Mouse (Mus musculus) liver, adult 2 months (tissue): ENCODE measurements around the gene Nsd2. TPM values are rescaled to one million over a fixed set of nuclear protein-coding genes. Genes with fewer than 3 reads are reported as not detected.

ENCODE experiments used
- DNase-seq: peaks from one replicate; pipeline ENCODE4 v3.0.0-alpha.2; 2011; ENCODE audit warnings: low read depth, low spot score; ENCODE audit errors: extremely low read depth
- H3K27ac ChIP-seq: fragments of 200-500 bp; replicated peaks from 2 replicates; pipeline ENCODE4 v1.5.1; 2012; ENCODE audit warnings: low read depth, mild to moderate bottlenecking, control low read depth, inconsistent platforms, low read length; ENCODE audit not compliant: insufficient read depth
- H3K27me3 ChIP-seq: fragments of 200-500 bp; 2 replicates; pipeline ENCODE4 v1.6.1; 2012; ENCODE audit warnings: mild to moderate bottlenecking, moderate library complexity, low read length, inconsistent platforms; ENCODE audit not compliant: control insufficient read depth, insufficient read depth
- H3K36me3 ChIP-seq: fragments of 200-500 bp; 2 replicates; pipeline ENCODE4 v1.6.1; 2012; ENCODE audit warnings: low read length, inconsistent platforms; ENCODE audit not compliant: control insufficient read depth, insufficient read depth
- H3K4me1 ChIP-seq: fragments of 200-500 bp; 2 replicates; pipeline ENCODE4 v1.6.1; 2011; ENCODE audit warnings: low read length; ENCODE audit not compliant: control insufficient read depth, insufficient read depth
- H3K4me3 ChIP-seq: fragments of 200-500 bp; 2 replicates; pipeline ENCODE4 v1.5.1; 2011; ENCODE audit warnings: low read depth, mild to moderate bottlenecking, control low read depth, low read length, moderate library complexity; ENCODE audit not compliant: insufficient read depth
- H3K79me2 ChIP-seq: fragments of 200-500 bp; 2 replicates; pipeline ENCODE4 v1.6.1; 2012; ENCODE audit warnings: inconsistent platforms, mild to moderate bottlenecking, low read length, moderate library complexity; ENCODE audit not compliant: control insufficient read depth, insufficient read depth
- H3K9ac ChIP-seq: fragments of 200-500 bp; 2 replicates; pipeline ENCODE4 v1.6.1; 2012; ENCODE audit warnings: low read depth, mild to moderate bottlenecking, control low read depth, inconsistent platforms, low read length
- CTCF ChIP-seq: fragments of 200-500 bp; IDR thresholded peaks from 2 replicates; pipeline ENCODE4 v1.5.1; 2011; ENCODE audit warnings: low read depth, low read length, control low read depth
- POLR2A ChIP-seq: fragments of 200-500 bp; IDR thresholded peaks from 2 replicates; pipeline ENCODE4 v1.6.1; 2011; ENCODE audit warnings: low read length, control low read depth; ENCODE audit not compliant: insufficient read depth; ENCODE audit errors: extremely low read depth
- WGBS: fragments of 180-500 bp; shearing (Covaris S2); methylation state at CpG from one replicate; pipeline ENCODE4 v1.1.7; 2018; 5-methylcytosine and 5-hydroxymethylcytosine counted together
- polyA plus RNA-seq: library from polyadenylated mRNA; depleted of rRNA; stranded (reverse); fragments of >200 nt; gene quantifications from 2 replicates; pipeline ENCODE4 v1.2.3, GENCODE M21; 2012
- total RNA-seq: library from RNA; depleted of rRNA; stranded (reverse); fragments of >200 nt; gene quantifications from 2 replicates; pipeline ENCODE4 v1.2.3, GENCODE M21; 2014

Gene Nsd2
- total and polyA plus RNA-seq, 2 experiments, result 2.6 to 9.3 TPM

DNA sequence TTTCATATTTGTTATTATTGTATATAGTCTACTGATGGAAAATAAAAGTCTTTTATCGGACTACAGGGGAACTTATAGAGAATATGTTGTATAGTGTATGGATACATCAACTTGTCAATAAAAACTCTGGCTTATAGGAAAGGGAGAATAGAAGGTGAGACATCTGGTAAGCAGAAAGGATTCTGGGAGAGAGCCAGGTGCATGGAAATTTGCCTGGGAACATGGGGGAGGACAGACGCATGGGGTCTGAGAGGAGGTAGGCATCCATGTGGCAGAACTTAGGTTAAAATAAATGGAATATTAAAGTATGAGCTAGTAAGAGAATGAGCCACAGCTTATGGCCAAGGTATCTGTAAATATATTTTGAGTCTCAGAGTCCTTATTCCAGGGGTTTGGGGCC, 99.5 kb downstream of the Nsd2 start:
- H3K27me3 ChIP-seq, result no peaks in the 10 kb centered on the region
- WGBS, result 97% methylated on average over 2 of the region's 2 CpGs
- no peak overlapping the region for H3K9ac ChIP-seq
- peaks cover 40% of the 10 kb centered on the region for H3K36me3 ChIP-seq
- H3K4me1 ChIP-seq, result peaks cover 3% of the 10 kb centered on the region
- H3K4me3 ChIP-seq, result no peak overlapping the region
- TF ChIP-seq POLR2A (no peak), CTCF (no peak)
- no peak for DNase-seq
- H3K27ac ChIP-seq, result no peak overlapping the region
- peaks cover 14% of the 10 kb centered on the region; the same call in 1 of the 2 replicates for H3K79me2 ChIP-seq

DNA sequence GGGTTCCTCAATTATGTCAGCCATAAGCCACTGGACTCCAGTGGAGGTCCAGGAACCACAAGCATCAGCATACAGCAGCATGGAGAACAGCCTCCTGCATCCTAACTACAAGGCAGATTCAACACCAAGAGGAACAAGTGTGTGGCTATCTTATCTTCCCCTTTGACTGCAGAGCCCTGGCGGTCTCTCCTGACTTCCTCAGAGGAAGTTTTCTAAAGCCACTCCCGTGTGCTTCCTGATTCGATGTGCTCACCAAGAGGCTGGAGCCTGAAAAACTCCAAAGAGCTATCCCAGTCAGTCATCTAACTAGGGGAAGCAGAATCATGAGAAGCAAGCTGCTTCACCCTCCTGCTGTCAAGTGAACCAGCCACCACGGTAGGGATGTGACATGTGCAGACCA, 100.4 kb downstream of the Nsd2 start:
- whole genome bisulfite sequencing, result 73% methylated on average over 4 of the region's 4 CpGs
- Histone ChIP-seq H3K4me3 (no peak overlapping the region), H3K4me1 (no peaks in the 10 kb centered on the region; the same call in 1 of the 2 replicates), H3K36me3 (peaks cover 37% of the 10 kb centered on the region), H3K27ac (no peak overlapping the region), H3K79me2 (peaks cover 14% of the 10 kb centered on the region), H3K9ac (no peak overlapping the region), H3K27me3 (no peaks in the 10 kb centered on the region)
- no peak for DNase-seq
- TF ChIP-seq POLR2A, result no peak
- no peak for TF ChIP-seq CTCF

DNA sequence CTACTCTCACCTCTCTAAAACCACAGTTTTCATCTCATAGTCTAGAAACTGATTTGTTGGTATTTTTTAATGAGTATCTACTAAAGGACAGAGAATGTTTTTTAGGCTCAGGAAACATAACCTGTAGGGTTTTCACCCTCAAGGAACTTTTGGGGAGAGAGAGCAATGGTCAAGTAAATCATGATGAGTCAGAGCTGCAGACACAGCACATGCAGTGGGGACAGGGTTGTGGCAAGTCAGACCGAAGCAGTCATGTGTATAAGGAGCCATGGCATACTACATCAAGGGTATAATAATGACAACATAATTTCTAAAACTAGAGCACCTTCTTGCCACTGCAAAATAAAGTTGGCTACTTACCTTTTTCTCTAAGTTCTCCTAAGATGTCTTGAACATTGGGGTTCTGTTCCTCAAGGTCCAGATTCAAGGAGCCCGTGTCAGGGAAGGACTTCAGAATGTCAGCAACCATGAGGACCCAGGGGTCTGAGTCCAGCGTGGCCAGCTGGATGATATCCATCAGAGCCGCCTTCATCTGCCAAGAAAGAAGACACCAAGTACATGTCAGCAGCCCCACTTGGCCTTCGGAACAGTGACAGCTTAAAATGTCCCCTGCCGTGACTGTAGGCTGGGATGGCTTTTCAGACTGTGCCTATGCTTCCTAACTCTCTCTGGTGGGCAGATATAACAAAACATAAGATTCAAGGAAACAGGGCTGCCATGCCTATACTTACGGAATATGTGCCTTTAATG, 101.1 kb downstream of the Nsd2 start:
- DNase-seq, result no peak
- no peaks in the 10 kb centered on the region for H3K27me3 ChIP-seq
- peaks cover 21% of the 10 kb centered on the region for H3K79me2 ChIP-seq
- H3K4me3 ChIP-seq, result no peak overlapping the region
- H3K9ac ChIP-seq, result no peak overlapping the region
- WGBS, result 83% methylated on average over 7 of the region's 7 CpGs
- no peak for TF ChIP-seq CTCF
- TF ChIP-seq POLR2A, result no peak
- H3K36me3 ChIP-seq, result peaks cover 34% of the 10 kb centered on the region
- peaks cover 4% of the 10 kb centered on the region for H3K4me1 ChIP-seq
- no peak overlapping the region for H3K27ac ChIP-seq

DNA sequence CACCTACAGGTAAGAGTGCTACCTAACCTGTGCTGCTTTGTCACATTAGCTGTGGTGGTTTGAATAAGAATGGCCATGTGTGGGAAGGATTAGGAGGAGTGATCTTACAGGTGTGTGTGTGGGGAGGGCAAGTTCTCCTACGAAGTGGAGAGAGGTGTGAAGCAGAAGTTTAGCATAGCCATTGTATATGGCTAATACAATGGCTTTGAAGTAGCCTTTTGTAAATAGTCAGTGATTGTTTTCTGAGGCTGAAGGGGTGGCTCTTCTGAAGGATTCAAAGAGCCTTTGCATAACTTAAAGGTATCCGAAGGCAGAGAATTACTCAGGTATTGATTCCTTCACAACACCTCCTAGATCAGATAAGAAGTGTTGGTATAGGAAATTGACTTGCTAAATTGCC, 102.0 kb downstream of the Nsd2 start:
- Histone ChIP-seq H3K9ac (no peak overlapping the region), H3K27ac (no peak overlapping the region), H3K27me3 (no peaks in the 10 kb centered on the region), H3K4me3 (no peak overlapping the region), H3K36me3 (peaks cover 33% of the 10 kb centered on the region), H3K79me2 (peaks cover 23% of the 10 kb centered on the region), H3K4me1 (peaks cover 4% of the 10 kb centered on the region)
- 80% methylated on average over 2 of the region's 2 CpGs for WGBS
- no peak for DNase-seq
- TF ChIP-seq POLR2A (no peak), CTCF (no peak)

DNA sequence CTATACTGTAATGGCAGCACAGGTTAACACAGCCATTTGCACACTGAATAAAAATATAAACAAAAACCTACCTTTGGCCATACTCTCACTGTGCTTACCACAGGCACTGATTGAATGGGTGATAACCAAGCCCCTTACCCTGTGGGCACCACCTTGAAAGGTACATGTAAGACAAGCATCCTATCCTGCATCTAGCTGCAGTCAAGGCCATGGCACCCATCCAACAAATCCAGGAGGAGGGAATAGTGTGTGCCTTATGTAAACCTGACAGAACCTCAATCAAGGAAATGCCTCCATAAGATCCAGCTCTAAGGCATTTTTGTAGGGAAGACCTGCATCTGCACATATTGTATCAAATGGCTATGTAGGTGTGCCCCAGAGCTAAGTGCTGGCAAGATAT, 105.6 kb downstream of the Nsd2 start:
- DNase-seq, result no peak
- peaks cover 4% of the 10 kb centered on the region for H3K4me1 ChIP-seq
- no peaks in the 10 kb centered on the region for H3K27me3 ChIP-seq
- peaks cover 35% of the 10 kb centered on the region for H3K79me2 ChIP-seq
- TF ChIP-seq POLR2A (no peak), CTCF (no peak)
- H3K27ac ChIP-seq, result no peak overlapping the region
- no peak overlapping the region for H3K4me3 ChIP-seq
- no peak overlapping the region for H3K9ac ChIP-seq
- H3K36me3 ChIP-seq, result peaks cover 21% of the 10 kb centered on the region

DNA sequence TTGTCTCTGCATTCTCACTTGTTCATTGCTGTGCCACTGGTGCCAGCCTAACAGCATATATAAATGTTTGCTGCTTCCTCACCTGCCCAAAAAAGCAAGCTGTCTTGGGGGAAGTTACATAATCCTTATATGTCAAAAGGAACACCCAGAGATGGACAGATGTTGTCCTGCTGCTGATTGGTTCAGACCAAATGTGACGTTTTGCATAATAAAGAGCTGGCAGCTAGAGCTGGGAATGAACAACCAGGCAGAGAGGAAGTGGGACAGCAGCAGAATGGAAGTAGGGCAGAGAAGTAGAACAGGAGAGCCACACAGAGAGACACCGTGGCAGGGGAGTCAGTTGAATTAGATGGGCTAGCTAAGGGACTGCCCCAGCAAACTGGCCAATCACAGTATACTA, 111.9 kb downstream of the Nsd2 start:
- WGBS, result 54% methylated on average over 2 of the region's 2 CpGs
- Histone ChIP-seq H3K9ac (no peak overlapping the region), H3K27ac (no peak overlapping the region), H3K4me1 (peaks cover 14% of the 10 kb centered on the region), H3K36me3 (peaks cover 13% of the 10 kb centered on the region; the same call in 1 of the 2 replicates), H3K4me3 (no peak overlapping the region), H3K27me3 (no peaks in the 10 kb centered on the region), H3K79me2 (peaks cover 35% of the 10 kb centered on the region)
- peak; percentile 40 for DNase-seq
- TF ChIP-seq POLR2A (no peak), CTCF (no peak)
